Mouse (Mus musculus) brain, embryonic 14.5 days (tissue): Measurements from ENCODE around the gene C1qtnf1. TPM values are rescaled to one million over a fixed set of nuclear protein-coding genes. Genes with fewer than 3 reads are reported as not detected.

Source experiments
- DNase-seq: peaks from one replicate; pipeline ENCODE4 v3.0.0-alpha.2; 2011; ENCODE audit warnings: low read depth
- CTCF ChIP-seq: fragments of 200-500 bp; IDR thresholded peaks from 2 replicates; pipeline ENCODE4 v1.5.1; 2012; ENCODE audit warnings: inconsistent platforms, mild to moderate bottlenecking, moderate library complexity, borderline replicate concordance; ENCODE audit not compliant: insufficient read depth, insufficient read length; ENCODE audit errors: extremely low read depth
- POLR2A ChIP-seq: fragments of 200-500 bp; IDR thresholded peaks from 2 replicates; pipeline ENCODE4 v1.6.1; 2012; ENCODE audit warnings: mild to moderate bottlenecking, inconsistent platforms, borderline replicate concordance; ENCODE audit not compliant: poor library complexity, insufficient read depth, insufficient read length, severe bottlenecking; ENCODE audit errors: extremely low read depth
- polyA plus RNA-seq: library from polyadenylated mRNA; depleted of rRNA; stranded (reverse); fragments of >200 nt; gene quantifications from 2 replicates; pipeline ENCODE4 v1.2.3, GENCODE M21; 2012; rRNA removed

Gene C1qtnf1
- polyA plus RNA-seq, 1 experiment = 5.9 TPM

- DNase-seq = no peak
- no peak for TF ChIP-seq POLR2A
- no peak for TF ChIP-seq CTCF
Observed at GRCm38 (mm10) chr11:118486281-118486680, 58.3 kb downstream of the C1qtnf1 start.

DNA sequence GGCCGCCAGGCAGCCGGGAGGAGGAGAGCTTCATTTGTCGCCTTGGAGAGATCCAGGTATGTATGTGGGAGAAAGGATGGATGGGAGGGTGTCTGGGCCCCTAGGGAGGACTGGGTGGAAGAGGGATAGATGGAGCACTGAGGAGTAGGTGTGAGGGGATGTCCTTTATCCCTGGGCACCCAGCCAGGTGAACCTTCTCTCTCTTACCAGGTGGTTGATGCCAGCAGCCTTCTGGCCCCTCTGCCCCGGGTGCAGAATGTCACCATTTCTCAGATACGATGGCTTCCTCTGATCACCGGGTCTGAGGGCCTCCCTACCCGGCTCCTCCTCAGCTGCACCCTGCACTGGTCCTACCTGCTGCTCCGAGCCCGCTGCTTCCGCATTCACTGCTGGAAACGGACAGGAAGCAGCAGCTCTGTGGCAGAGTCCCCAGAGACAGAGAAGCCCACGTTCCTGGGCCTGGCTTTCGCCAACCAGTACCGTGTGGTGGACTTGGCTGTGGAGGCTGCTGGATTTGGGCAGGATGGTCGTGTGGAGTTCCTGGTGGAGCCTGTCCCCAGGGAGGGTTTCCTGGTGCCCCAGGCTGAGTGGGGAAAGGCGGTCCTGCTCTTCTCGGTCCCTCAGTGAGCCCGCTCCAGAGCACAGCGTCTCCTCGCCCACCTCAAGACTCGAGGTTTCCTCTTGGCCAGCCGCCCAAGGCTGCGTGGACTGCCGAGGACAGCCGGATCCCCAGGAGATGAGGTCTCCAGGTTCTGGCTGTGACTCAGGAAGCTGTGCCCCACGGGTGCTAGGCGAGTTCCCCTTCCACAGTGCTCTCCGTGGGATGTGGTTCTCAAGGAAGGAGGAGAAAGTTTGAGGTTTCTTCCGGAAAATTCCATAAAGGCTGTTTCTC is 59.1 kb downstream of the C1qtnf1 start:
- no peak for DNase-seq
- TF ChIP-seq CTCF = no peak
- TF ChIP-seq POLR2A = no peak

DNA sequence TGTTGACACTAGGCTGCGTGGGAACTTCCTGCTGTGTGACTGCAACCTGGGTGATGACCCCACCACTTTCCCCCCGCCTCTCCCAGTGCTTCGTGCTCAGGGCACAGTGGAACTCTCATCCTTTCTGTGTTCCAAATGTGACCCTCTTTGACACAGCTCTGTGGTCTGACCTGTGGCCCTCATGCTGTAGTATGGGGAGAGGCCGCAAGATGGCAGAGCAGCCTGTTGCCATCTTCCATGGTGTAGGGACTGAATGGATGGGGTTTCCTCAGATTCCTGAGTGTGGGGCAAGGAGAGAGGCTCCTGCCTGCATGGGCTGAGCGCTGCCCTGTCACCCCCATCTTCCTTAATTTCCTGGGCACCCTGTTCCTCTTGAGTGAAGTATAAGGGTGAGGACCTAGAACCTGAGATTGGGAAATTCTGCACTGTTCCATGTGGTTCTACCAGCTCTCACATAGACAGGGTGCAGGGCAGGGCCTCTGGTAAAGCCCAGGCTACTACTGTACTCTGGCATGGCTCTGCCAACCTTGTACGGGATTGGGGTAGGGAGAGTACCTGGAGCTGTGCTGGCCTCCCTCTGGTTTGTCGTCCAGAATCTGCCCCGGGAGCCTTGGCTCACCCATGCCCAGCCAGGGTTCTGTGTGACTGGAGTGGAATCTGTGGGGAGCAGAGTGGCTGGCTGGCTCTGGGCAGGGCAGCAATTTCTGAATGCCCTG is 60.3 kb downstream of the C1qtnf1 start:
- no peak for DNase-seq
- TF ChIP-seq POLR2A (no peak), CTCF (peak; percentile 50; the same call in 1 of the 2 replicates)

DNA sequence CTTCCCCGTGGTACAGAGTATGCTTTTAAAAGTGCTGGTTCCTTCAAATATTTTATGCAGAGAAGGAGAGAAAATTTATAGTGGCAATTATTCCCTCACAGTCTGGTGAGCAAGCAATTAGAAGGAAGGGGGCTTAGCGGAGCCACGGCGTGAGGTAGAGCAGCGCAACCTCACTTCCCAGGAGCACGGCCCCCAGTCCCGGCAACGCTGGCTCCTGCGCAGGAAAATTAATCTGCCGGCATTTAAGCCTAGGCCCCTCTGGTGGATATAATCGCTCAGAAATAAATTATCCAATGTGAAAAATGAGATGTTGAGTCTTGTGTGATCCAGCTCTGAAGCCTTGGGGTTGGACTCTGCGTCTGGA is 60.9 kb downstream of the C1qtnf1 start:
- no peak for TF ChIP-seq POLR2A
- DNase-seq = peak; percentile 55

GRCm38 (mm10) chr11:118490566-118491218 is 62.7 kb downstream of the C1qtnf1 start:
- TF ChIP-seq POLR2A (no peak), CTCF (peak; percentile 70)
- peak; percentile 59 for DNase-seq

GRCm38 (mm10) chr11:118491230-118491629 is 63.2 kb downstream of the C1qtnf1 start:
- TF ChIP-seq POLR2A = no peak
- TF ChIP-seq CTCF = no peak
- no peak for DNase-seq

DNA sequence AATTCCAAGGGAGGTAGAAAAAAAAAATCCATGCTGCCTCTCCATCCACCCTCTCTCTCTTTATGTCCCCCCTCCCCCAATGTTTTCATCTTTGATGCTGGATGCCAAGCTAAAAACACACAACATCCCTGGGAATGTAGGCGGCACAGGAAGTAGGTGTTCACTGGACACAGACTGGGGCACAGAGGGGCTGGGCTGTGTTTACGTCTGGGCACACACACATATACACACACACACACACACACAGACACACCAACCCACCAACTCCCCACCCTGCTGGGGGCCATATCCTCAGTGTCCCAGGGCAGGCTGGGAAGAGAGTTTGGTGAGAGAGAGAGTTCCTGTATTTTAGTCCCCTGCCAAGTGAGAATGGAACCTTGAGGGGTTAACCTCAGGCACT is 65.5 kb downstream of the C1qtnf1 start:
- TF ChIP-seq POLR2A (no peak), CTCF (no peak)
- DNase-seq = no peak

GRCm38 (mm10) chr11:118494001-118494737 is 66.2 kb downstream of the C1qtnf1 start:
- no peak for TF ChIP-seq CTCF
- no peak for TF ChIP-seq POLR2A
- no peak for DNase-seq

DNA sequence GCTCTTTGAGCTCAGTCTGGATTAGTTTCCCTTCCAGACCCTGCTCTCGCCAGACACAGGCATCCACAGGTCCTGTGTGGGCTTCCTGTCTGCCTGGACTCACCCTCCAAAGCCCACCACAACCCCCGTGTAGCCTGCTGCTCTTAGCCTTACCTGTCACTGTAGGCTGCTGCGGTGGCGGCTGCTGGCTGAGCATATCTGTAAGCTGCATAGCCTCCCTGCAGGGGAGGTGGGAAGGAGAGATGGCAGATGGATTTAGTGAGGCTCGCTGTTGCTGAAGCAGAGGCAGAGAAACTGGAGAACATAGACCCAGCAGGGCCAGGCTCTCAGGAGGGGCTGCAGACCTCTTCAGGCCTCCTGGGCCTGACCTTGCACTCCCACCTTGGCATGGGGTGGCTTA is 67.1 kb downstream of the C1qtnf1 start:
- no peak for DNase-seq
- TF ChIP-seq CTCF (no peak), POLR2A (no peak)

- TF ChIP-seq POLR2A (no peak), CTCF (no peak)
- DNase-seq = no peak
Observed at GRCm38 (mm10) chr11:118496066-118496689, 68.2 kb downstream of the C1qtnf1 start.

Other genes starting within 250 kb of the C1qtnf1 start
- 35.9 and 36.8 TPM in 2 replicates for gene Cyth1, start 179.6 kb upstream of the C1qtnf1 start, polyA plus RNA-seq
- gene Usp36, start 138.0 kb upstream of the C1qtnf1 start, polyA plus RNA-seq = 20.0 and 23.4 TPM in 2 replicates
- 0.10 and 0.45 TPM in 2 replicates for gene Cep295nl, start 85.7 kb upstream of the C1qtnf1 start, polyA plus RNA-seq
- gene Timp2, start 72.5 kb upstream of the C1qtnf1 start, polyA plus RNA-seq = 77.6 and 95.4 TPM in 2 replicates
- gene Lgals3bp, start 26.1 kb upstream of the C1qtnf1 start, polyA plus RNA-seq = 5.6 and 7.0 TPM in 2 replicates
- gene Cant1, start 9.1 kb upstream of the C1qtnf1 start, polyA plus RNA-seq = 38.8 and 45.7 TPM in 2 replicates
- gene Engase, start 48.6 kb downstream of the C1qtnf1 start, polyA plus RNA-seq = 7.4 and 8.1 TPM in 2 replicates